Mouse (Mus musculus) midbrain, embryonic 16.5 days (tissue): ENCODE data around the gene Zfp638. TPM values are rescaled to one million over a fixed set of nuclear protein-coding genes. Genes with fewer than 3 reads are reported as not detected.
A peak's percentile ranks its signal among the peaks of the same experiment; 100 is the strongest.

Experiments used
- ATAC-seq: fragments of 200-750 bp; cut with Nextera tagmentation; 2 replicates; pipeline ENCODE4 v1.8.0; 2017; ENCODE audit warnings: moderate TSS enrichment
- H3K27ac ChIP-seq: fragments of 300-500 bp; sonication (generic); 2 replicates; pipeline ENCODE4 v1.5.1; 2014; ENCODE audit warnings: mild to moderate bottlenecking, low read length, mixed read lengths
- H3K27me3 ChIP-seq: fragments of 300-500 bp; sonication (generic); 2 replicates; pipeline ENCODE4 v1.6.1; 2014; ENCODE audit warnings: low read depth, low read length, mixed read lengths; ENCODE audit not compliant: control insufficient read depth, insufficient read depth
- H3K36me3 ChIP-seq: fragments of 300-500 bp; sonication (generic); 2 replicates; pipeline ENCODE4 v1.6.1; 2014; ENCODE audit warnings: mild to moderate bottlenecking, low read length, moderate library complexity, mixed read lengths; ENCODE audit not compliant: control insufficient read depth, insufficient read depth
- H3K4me1 ChIP-seq: fragments of 300-500 bp; sonication (generic); 2 replicates; pipeline ENCODE4 v1.6.1; 2014; ENCODE audit warnings: mild to moderate bottlenecking, low read length, mixed read lengths; ENCODE audit not compliant: control insufficient read depth, insufficient read depth
- H3K4me2 ChIP-seq: fragments of 300-500 bp; sonication (generic); 2 replicates; pipeline ENCODE4 v1.6.1; 2014; ENCODE audit warnings: mild to moderate bottlenecking, low read length, mixed read lengths
- H3K4me3 ChIP-seq: fragments of 300-500 bp; sonication (generic); 2 replicates; pipeline ENCODE4 v1.5.1; 2014; ENCODE audit warnings: low read depth, mild to moderate bottlenecking, low read length, moderate library complexity, mixed read lengths
- H3K9ac ChIP-seq: fragments of 300-500 bp; sonication (generic); 2 replicates; pipeline ENCODE4 v1.6.1; 2014; ENCODE audit warnings: low read depth, low read length, mixed read lengths
- H3K9me3 ChIP-seq: fragments of 300-500 bp; sonication (generic); replicated peaks from 2 replicates; pipeline ENCODE4 v1.6.1; 2014; ENCODE audit warnings: mild to moderate bottlenecking, low read length, mixed read lengths; ENCODE audit not compliant: control insufficient read depth, poor library complexity, severe bottlenecking
- WGBS: fragments of 180-500 bp; shearing (Covaris S2); extraction: QIAGEN DNeasy Blood & Tissue Kit; methylation state at CpG from one replicate; pipeline ENCODE4 v1.1.7; 2014; 5-methylcytosine and 5-hydroxymethylcytosine counted together
- polyA plus RNA-seq: library from polyadenylated mRNA; unstranded; fragments of >200 nt; fragmentation: Nextera tagmentation; extraction: Ambion mirVana; gene quantifications from 2 replicates; pipeline ENCODE4 v1.2.1, GENCODE M21; 2015

Zfp638 gene
- polyA plus RNA-seq, 1 experiment from 2014 or later, result 68.2 TPM

DNA sequence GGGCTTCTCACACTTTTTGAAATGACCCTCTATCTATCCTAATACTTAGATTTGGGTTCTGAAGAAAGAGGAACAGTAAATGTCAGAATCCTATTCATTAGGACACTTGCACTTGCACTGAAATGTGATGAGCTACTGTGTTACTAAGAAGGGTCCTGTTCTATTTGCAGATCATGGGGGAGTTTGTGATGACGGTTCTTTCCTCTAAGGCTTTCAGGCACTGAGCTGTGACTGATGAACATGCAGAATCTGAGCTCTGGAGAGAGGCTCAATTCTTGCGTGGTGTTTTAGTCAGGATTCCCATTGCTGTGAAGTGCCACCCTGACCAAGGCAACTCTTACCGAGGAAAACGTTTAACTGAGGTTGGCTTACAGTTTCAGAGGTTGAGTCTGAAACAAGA is 32.2 kb downstream of the Zfp638 start:
- H3K4me1 ChIP-seq, result no peaks in the 10 kb centered on the region
- H3K27me3 ChIP-seq, result no peaks in the 10 kb centered on the region
- H3K4me3 ChIP-seq, result no peak overlapping the region
- H3K4me2 ChIP-seq, result no peak overlapping the region
- no peak overlapping the region for H3K27ac ChIP-seq
- H3K9ac ChIP-seq, result no peak overlapping the region
- 75% methylated on average over 4 of the region's 4 CpGs for WGBS
- no peaks in the 10 kb centered on the region for H3K36me3 ChIP-seq
- no peaks in the 10 kb centered on the region for H3K9me3 ChIP-seq
- no peak for ATAC-seq

DNA sequence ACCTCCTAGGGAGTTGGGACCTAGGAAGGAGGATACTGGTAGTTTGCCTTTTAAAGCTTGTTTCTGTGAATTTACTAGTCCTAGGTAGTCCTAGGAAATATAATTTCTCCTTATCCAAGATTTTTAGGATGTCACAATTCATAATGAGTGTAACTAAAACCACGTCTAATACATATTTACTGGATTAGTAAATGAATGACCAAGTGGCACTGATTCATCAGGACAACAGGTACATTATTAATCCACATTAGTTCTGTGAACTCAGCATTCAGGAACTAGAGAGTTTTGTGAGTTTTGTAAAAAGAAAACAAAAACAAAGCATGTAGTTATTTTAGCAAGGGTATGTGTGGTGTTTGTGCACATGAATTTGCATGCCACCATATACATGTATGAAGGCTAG is 38.4 kb downstream of the Zfp638 start:
- Histone ChIP-seq H3K4me1 (no peaks in the 10 kb centered on the region), H3K9ac (no peak overlapping the region), H3K4me3 (no peak overlapping the region), H3K27me3 (no peaks in the 10 kb centered on the region), H3K27ac (no peak overlapping the region), H3K36me3 (no peaks in the 10 kb centered on the region), H3K9me3 (no peaks in the 10 kb centered on the region), H3K4me2 (no peak overlapping the region)
- 75% methylated on average over 1 of the region's 1 CpGs for WGBS
- no peak for ATAC-seq

DNA sequence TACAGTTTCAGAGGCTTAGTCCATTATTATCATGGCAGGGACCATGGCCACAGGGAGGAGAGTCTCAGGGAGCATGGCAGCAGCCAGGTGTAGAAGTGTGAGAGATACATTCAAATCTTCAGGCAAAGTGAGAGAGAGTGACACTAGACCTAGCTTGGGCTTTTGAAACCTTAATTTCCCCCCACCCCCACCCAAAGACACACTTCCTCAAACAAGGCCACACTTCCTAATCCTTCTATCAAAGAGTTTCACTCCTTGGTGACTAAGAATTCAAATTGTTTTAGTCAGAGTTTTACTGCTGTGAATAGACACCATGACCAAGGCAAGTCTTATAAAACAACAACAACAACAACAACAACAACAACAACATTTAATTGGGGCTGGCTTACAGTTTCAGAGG is 39.8 kb downstream of the Zfp638 start:
- no peaks in the 10 kb centered on the region for H3K9me3 ChIP-seq
- no peak for ATAC-seq
- no peaks in the 10 kb centered on the region for H3K4me1 ChIP-seq
- no peak overlapping the region for H3K9ac ChIP-seq
- no peak overlapping the region for H3K4me2 ChIP-seq
- H3K27ac ChIP-seq, result no peak overlapping the region
- no peaks in the 10 kb centered on the region for H3K36me3 ChIP-seq
- no peak overlapping the region for H3K4me3 ChIP-seq
- no peaks in the 10 kb centered on the region for H3K27me3 ChIP-seq

DNA sequence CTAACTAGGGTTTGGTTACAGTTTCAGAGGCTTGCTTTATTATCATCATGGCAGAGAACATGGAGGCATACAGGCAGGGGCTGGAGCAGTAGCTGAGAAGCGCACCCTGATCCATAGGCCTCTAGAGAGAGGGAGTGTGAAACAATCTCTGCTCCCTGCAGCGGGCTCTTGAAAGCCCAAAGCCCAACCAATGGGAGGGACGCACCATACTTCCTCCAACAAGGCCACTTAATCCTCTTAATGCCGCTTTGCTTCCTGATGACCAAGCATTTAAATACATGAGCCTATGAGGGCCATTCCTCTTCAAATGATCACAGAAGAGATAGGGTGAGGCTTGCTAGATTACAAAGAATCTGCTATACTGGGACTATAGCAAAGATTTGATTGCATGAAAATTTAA is 41.5 kb downstream of the Zfp638 start:
- H3K9ac ChIP-seq, result no peak overlapping the region
- no peaks in the 10 kb centered on the region for H3K4me1 ChIP-seq
- H3K27ac ChIP-seq, result no peak overlapping the region
- WGBS, result 5% methylated on average over 4 of the region's 4 CpGs
- H3K9me3 ChIP-seq, result no peaks in the 10 kb centered on the region
- no peak overlapping the region for H3K4me2 ChIP-seq
- H3K27me3 ChIP-seq, result no peaks in the 10 kb centered on the region
- ATAC-seq, result no peak
- no peaks in the 10 kb centered on the region for H3K36me3 ChIP-seq
- H3K4me3 ChIP-seq, result no peak overlapping the region

DNA sequence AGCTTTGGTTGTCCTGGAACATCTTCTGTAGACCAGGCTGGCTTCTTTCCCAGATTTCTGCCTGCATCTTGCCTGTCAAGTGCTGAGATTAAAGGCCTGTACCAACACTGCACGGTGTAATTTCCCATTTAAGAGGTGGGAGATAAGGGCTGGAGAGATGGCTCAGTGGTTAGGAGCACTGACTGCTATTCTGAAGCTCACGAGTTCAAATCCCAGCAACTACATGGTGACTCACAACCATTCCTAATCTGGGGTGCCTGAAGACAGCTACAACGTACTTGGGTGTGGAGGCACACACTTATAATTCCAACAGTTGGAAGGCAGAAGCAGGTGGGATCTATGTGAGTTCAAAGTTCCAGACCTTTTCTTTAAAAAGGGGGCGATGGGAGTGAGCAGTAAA is 46.8 kb downstream of the Zfp638 start:
- H3K36me3 ChIP-seq, result no peaks in the 10 kb centered on the region
- H3K27me3 ChIP-seq, result no peaks in the 10 kb centered on the region
- peak overlapping the region; percentile 44 for H3K4me2 ChIP-seq
- no peak overlapping the region; the same call in 1 of the 2 replicates for H3K9ac ChIP-seq
- H3K4me3 ChIP-seq, result peak overlapping the region; percentile 99
- peaks cover 3% of the 10 kb centered on the region; the same call in 1 of the 2 replicates for H3K4me1 ChIP-seq
- no peaks in the 10 kb centered on the region for H3K9me3 ChIP-seq
- peak; percentile 26 for ATAC-seq
- peak overlapping the region; percentile 99 for H3K27ac ChIP-seq
- WGBS, result 38% methylated on average over 4 of the region's 4 CpGs

DNA sequence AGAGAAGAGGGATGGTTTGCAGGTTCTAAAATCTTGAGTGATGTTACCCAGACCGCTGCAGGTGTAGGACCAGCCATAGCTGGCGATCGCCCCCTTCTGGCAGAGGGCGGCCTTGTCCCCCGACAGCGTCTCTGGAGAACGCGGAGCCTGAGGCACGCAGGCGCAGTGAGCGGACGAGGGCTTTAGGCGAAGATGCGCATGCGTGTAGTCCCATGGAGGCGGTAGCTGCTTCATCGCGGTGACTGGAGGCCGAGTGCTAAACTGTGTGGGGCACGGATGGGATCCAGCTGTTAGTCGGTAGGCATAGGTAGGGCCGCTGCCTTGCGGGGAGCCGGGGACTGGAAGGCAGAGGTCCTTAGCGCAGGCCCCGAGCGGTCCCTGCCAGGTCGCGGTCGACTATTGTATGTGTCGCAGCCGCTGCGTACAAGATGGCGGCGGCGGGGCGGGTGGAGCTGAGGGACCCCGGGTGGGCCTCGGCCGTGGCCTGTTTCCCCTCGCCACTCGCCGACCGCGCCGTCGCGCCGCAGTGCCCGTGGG is 47.3 kb downstream of the Zfp638 start:
- Histone ChIP-seq H3K27ac (peak overlapping the region; percentile 99), H3K4me1 (peaks cover 3% of the 10 kb centered on the region; the same call in 1 of the 2 replicates), H3K27me3 (no peaks in the 10 kb centered on the region), H3K4me3 (peak overlapping the region; percentile 99), H3K9ac (peak overlapping the region; percentile 99), H3K36me3 (no peaks in the 10 kb centered on the region), H3K9me3 (no peaks in the 10 kb centered on the region), H3K4me2 (peak overlapping the region; percentile 44)
- WGBS, result under 1% methylated on average over 50 of the region's 50 CpGs
- peak; percentile 96 for ATAC-seq

DNA sequence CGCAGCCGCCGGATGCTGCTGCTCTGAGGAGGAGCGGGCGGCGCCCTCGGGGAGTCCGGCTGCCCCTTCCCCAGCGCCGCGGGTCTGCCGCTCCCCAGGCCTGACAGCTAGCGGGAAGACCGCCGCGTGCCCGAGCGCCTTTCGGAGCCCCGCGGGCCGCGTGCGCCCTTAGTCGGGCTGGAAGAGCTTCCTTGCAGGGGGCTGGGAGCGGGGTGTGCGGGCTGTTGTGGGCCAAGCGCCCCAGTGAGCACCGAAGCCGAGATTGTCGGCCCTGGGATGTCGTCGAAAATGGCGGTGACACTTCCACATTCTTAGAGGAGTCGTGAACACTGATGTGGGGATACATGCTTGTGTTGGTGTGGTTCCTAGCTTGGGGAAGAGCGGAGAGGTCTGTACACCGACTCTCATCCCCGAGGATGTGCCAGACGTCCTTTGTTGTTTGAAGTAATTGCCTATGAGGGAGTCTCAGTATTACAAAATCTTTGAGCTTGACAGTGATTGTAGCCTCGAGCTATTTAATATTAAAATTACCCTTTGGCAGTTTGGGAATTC is 47.9 kb downstream of the Zfp638 start:
- peak; percentile 77 for ATAC-seq
- H3K27me3 ChIP-seq, result no peaks in the 10 kb centered on the region
- under 1% methylated on average over 40 of the region's 40 CpGs for WGBS
- H3K9me3 ChIP-seq, result no peaks in the 10 kb centered on the region
- peaks cover 3% of the 10 kb centered on the region; the same call in 1 of the 2 replicates for H3K4me1 ChIP-seq
- peak overlapping the region; percentile 99 for H3K9ac ChIP-seq
- H3K4me3 ChIP-seq, result peak overlapping the region; percentile 99
- no peaks in the 10 kb centered on the region for H3K36me3 ChIP-seq
- H3K27ac ChIP-seq, result peak overlapping the region; percentile 99
- peak overlapping the region; percentile 67 for H3K4me2 ChIP-seq

DNA sequence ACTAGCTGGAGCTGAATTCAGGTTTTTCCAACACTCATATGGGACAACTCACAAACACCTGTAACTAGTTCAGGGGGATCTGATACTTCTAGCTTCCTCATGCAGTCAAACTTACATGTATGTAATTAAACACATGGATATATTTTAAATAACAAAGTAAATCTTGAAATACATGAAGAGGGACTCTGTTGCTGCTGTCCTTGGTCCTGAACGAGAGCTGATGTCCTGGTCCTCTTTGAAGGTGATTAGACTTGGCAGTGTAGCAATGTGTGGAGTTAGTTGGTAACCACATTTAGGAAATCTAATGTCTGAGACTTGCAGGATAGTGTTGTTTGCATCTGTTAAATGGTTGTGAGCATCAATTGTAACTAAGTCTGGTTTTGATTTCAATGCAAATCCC is 60.5 kb downstream of the Zfp638 start:
- H3K4me2 ChIP-seq, result no peak overlapping the region
- ATAC-seq, result no peak

DNA sequence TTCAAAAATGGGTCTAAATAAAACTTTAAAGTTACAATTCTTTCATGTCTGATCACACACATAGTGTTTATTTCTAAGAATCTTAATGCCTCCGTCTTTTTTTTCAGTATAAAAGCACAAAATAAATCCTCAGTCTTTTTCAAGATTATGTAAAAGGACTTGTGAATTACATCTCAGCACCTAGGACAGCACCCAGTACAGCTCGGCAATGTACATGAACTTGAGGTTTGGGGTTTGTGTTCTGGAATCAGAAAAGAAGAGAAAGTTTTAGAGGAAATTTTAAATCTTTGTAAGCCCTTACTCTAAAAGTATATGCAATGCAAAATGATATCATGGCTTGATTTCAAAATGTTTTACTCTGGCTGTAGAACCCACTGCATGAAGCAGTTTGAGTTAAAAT is 61.3 kb downstream of the Zfp638 start:
- ATAC-seq, result no peak
- H3K9ac ChIP-seq, result no peak overlapping the region
- peaks cover 13% of the 10 kb centered on the region; the same call in 1 of the 2 replicates for H3K36me3 ChIP-seq
- H3K4me3 ChIP-seq, result no peak overlapping the region
- no peaks in the 10 kb centered on the region for H3K27me3 ChIP-seq
- peaks cover 11% of the 10 kb centered on the region for H3K4me1 ChIP-seq
- no peak overlapping the region for H3K4me2 ChIP-seq
- H3K27ac ChIP-seq, result no peak overlapping the region
- H3K9me3 ChIP-seq, result no peaks in the 10 kb centered on the region
- 82% methylated on average over 2 of the region's 2 CpGs for WGBS

More for the DNA sequence above, 60.5 kb downstream of the Zfp638 start:
- 78% methylated on average over 1 of the region's 1 CpGs for WGBS
- no peak overlapping the region for H3K9ac ChIP-seq
- H3K36me3 ChIP-seq, result peaks cover 13% of the 10 kb centered on the region; the same call in 1 of the 2 replicates
- H3K27ac ChIP-seq, result no peak overlapping the region
- no peaks in the 10 kb centered on the region for H3K27me3 ChIP-seq
- peaks cover 8% of the 10 kb centered on the region for H3K4me1 ChIP-seq
- no peak overlapping the region for H3K4me3 ChIP-seq
- no peaks in the 10 kb centered on the region for H3K9me3 ChIP-seq
